10 mouse cellular contexts compared by ENCODE assay signal in genomic region chr2:33347607-33348006, GRCm38 (mm10). TPM values are rescaled to one million over a fixed set of nuclear protein-coding genes. Genes with fewer than 3 reads are reported as not detected.
DNase-seq lines count a peak whose midpoint lies in the region; ATAC-seq and TF ChIP-seq lines count a peak whose summit lies in the region.
"Had no signal": no experiment of that assay in that cellular context is flagged by ENCODE, and none has a peak within 500 bp of the region (broad histone marks: within the 10 kb centered on the region; RNA-seq: fewer than 3 reads in every experiment).

No protein-coding gene starts in this region.

- TF ChIP-seq POLR2A in MEL (IDR thresholded peaks at IDR 0.05; ENCODE audit: control insufficient read depth in 1 of 2, insufficient read depth in 1 of 2, low read depth in 1 of 2, low read length in 2 of 2, poor library complexity in 1 of 2), result no peak
- no peak for TF ChIP-seq POLR2A in cortical plate, adult 2 months (IDR thresholded peaks at IDR 0.05; ENCODE audit: extremely low read depth, insufficient read depth, low read length)
- no peak for TF ChIP-seq POLR2A in limb, embryonic 14.5 days (IDR thresholded peaks at IDR 0.05; ENCODE audit: borderline replicate concordance, extremely low read depth, insufficient read depth, insufficient read length)

- intact Hi-C loops in left cerebral cortex, postnatal 14 days (cut with DNase I), result loop anchor here (2.0 to 5.0 kb wide), 2 partner anchors 130 to 193 kb away; partner anchors contain the start of gene Angptl2

- no peaks in the 10 kb centered on the region for H3K9me3 ChIP-seq in MEL (replicated peaks; ENCODE audit: insufficient read depth, low read length)
- no peaks in the 10 kb centered on the region for H3K9me3 ChIP-seq in limb, embryonic 14.5 days (ENCODE audit: control insufficient read depth, low read length)
- H3K9me3 ChIP-seq: heart, embryonic 15.5 days had no signal

- 25% methylated on average over 3 of the region's 3 CpGs for WGBS in limb, embryonic 14.5 days

- peak; percentile 85 for TF ChIP-seq RAD21 in MEL (IDR thresholded peaks at IDR 0.05; ENCODE audit: low read depth, low read length)

- ATAC-seq in limb, embryonic 14.5 days (ENCODE audit: low FRiP score, low read depth), result no peak
- ATAC-seq: Patski had no signal

- H3K27me3 ChIP-seq in MEL (ENCODE audit: control insufficient read depth in 1 of 2, insufficient read depth in 2 of 2, low read length in 2 of 2), result no peaks in the 10 kb centered on the region
- no peaks in the 10 kb centered on the region for H3K27me3 ChIP-seq in limb, embryonic 14.5 days (ENCODE audit: control insufficient read depth, insufficient read depth, low read length)
- H3K27me3 ChIP-seq: heart, embryonic 15.5 days; Patski had no signal

- no peak overlapping the region for H3K4me2 ChIP-seq in limb, embryonic 14.5 days (replicated peaks; ENCODE audit: low read depth, low read length, severe bottlenecking)
- H3K4me2 ChIP-seq: heart, embryonic 15.5 days had no signal

- TF ChIP-seq EP300 in MEL (IDR thresholded peaks at IDR 0.05; ENCODE audit: low read depth in 1 of 2, low read length in 2 of 2), result no peak

- H3K27ac ChIP-seq in MEL (ENCODE audit: control insufficient read depth, low read depth, low read length), result no peak overlapping the region
- H3K27ac ChIP-seq in cortical plate, adult 2 months (ENCODE audit: insufficient read depth, low read length), result no peak overlapping the region
- no peak overlapping the region for H3K27ac ChIP-seq in limb, embryonic 14.5 days (replicated peaks; ENCODE audit: low read depth, low read length)
- H3K27ac ChIP-seq: heart, embryonic 15.5 days had no signal

- peak; percentile 46 for DNase-seq in cerebellum, adult 11 months
- DNase-seq in cerebellum, adult 11-12 months, result no peak
- DNase-seq in left cerebral cortex, postnatal 14 days (ENCODE audit: low spot score in 2 of 2), result peak; percentile 66 to 86
- DNase-seq in left cerebral cortex, adult 9 months (ENCODE audit: low spot score in 2 of 2), result no peak
- DNase-seq in MEL (ENCODE audit: low read depth, low spot score), result peak; percentile 74
- DNase-seq in limb, embryonic 14.5 days (ENCODE audit: low spot score), result peak; percentile 31
- peak; percentile 73 for DNase-seq in thymus, postnatal 14 days

- H3K36me3 ChIP-seq in MEL (ENCODE audit: control insufficient read depth in 1 of 2, insufficient read depth in 2 of 2, low read length in 2 of 2), result no peaks in the 10 kb centered on the region
- H3K36me3 ChIP-seq in limb, embryonic 14.5 days (ENCODE audit: control insufficient read depth, insufficient read depth, low read length), result no peaks in the 10 kb centered on the region
- H3K36me3 ChIP-seq: heart, embryonic 15.5 days had no signal

- H3K4me3 ChIP-seq in MEL (ENCODE audit: control insufficient read depth in 1 of 2, insufficient read depth in 1 of 2, low read depth in 2 of 2, low read length in 2 of 2), result no peak overlapping the region
- no peak overlapping the region for H3K4me3 ChIP-seq in cortical plate, adult 2 months (ENCODE audit: insufficient read depth, low read length)
- H3K4me3 ChIP-seq in limb, embryonic 14.5 days (replicated peaks; ENCODE audit: low read length), result no peak overlapping the region
- H3K4me3 ChIP-seq: heart, embryonic 15.5 days had no signal

- H3K9ac ChIP-seq in MEL (ENCODE audit: control insufficient read depth, low read depth, low read length, poor library complexity, severe bottlenecking), result no peak overlapping the region
- no peak overlapping the region for H3K9ac ChIP-seq in limb, embryonic 14.5 days (ENCODE audit: low read depth, low read length, severe bottlenecking)
- H3K9ac ChIP-seq: heart, embryonic 15.5 days had no signal

- no peaks in the 10 kb centered on the region for H3K79me2 ChIP-seq in MEL (ENCODE audit: control insufficient read depth, insufficient read depth, low read length, poor library complexity)

- peak; percentile 77 to 93 (median 90) for TF ChIP-seq CTCF in MEL (IDR thresholded peaks at IDR 0.05 in 2 of 3, conservative IDR thresholded peaks at IDR 0.05 in 1 of 3; ENCODE audit: control insufficient read depth in 1 of 3, insufficient read depth in 1 of 3, low read depth in 2 of 3, low read length in 3 of 3, poor library complexity in 1 of 3, severe bottlenecking in 1 of 3)
- TF ChIP-seq CTCF in cortical plate, adult 2 months (IDR thresholded peaks at IDR 0.05; ENCODE audit: extremely low read depth, insufficient read depth, low read length), result peak; percentile 63

- no peaks in the 10 kb centered on the region for H3K4me1 ChIP-seq in MEL (ENCODE audit: control insufficient read depth in 1 of 2, insufficient read depth in 2 of 2, low read length in 2 of 2)
- peaks cover 17% of the 10 kb centered on the region for H3K4me1 ChIP-seq in cortical plate, adult 2 months (ENCODE audit: control insufficient read depth, insufficient read depth, low read length)
- H3K4me1 ChIP-seq in limb, embryonic 14.5 days (ENCODE audit: control insufficient read depth, insufficient read depth, low read length), result peaks cover 14% of the 10 kb centered on the region

TF ChIP-seq in MEL, 35 proteins besides CTCF, POLR2A, EP300 and RAD21:
- peak; percentile 40; the same call in 1 of the 2 replicates for TF ChIP-seq MYC (IDR thresholded peaks at IDR 0.05; ENCODE audit: low read depth, low read length)
- peak; percentile 84 for TF ChIP-seq ZC3H11A (IDR thresholded peaks at IDR 0.05; ENCODE audit: low read depth, low read length)
- TF ChIP-seq KAT2A (conservative IDR thresholded peaks at IDR 0.05; ENCODE audit: low read depth, low read length), result no peak
- TF ChIP-seq MAZ (IDR thresholded peaks at IDR 0.05; ENCODE audit: low read depth, low read length), result peak; percentile 61; the same call in 1 of the 2 replicates
- TF ChIP-seq SMC3 (IDR thresholded peaks at IDR 0.05; ENCODE audit: low read depth, low read length), result peak; percentile 87

RNA-seq across cellular contexts. Expression of gene Ralgps1, which starts 23.7 kb away (rescaled TPM):
- 10 to 100 TPM; 60.3 to 64.5 TPM for total RNA-seq in left cerebral cortex, postnatal 14 days (2021)
- 0.89 and 1.1 TPM in 2 replicates for total RNA-seq in MEL (2012; rRNA removed)
- 1 to 10 TPM in 1 of 2 experiments, not detected in 1; 2.6 TPM for polyA plus RNA-seq in MEL (2012; ENCODE audit: insufficient read depth in 1 of 2, insufficient read length in 2 of 2, low read depth in 1 of 2, low replicate concordance in 2 of 2, missing spikeins in 1 of 2)
- polyA plus RNA-seq in cortical plate, adult 2 months (2012; rRNA removed), result 66.0 and 66.6 TPM in 2 replicates
- polyA plus RNA-seq in limb, embryonic 14.5 days (2012; rRNA removed), result 5.4 and 6.4 TPM in 2 replicates
- 3.5 and 4.7 TPM in 2 replicates for polyA plus RNA-seq in limb, embryonic 14.5 days (2014; fragmentation: Nextera tagmentation; extraction: Ambion mirVana)

Comparison
In these comparisons a context has a peak if more than half of its experiments do, and no peak if none do; other contexts are left out.
1. DNase-seq: peak in cerebellum, adult 11 months (single experiment), left cerebral cortex, postnatal 14 days (2 of 2), MEL (single experiment), limb, embryonic 14.5 days (single experiment) and thymus, postnatal 14 days (single experiment); none in cerebellum, adult 11-12 months (single experiment) and left cerebral cortex, adult 9 months (0 of 2).